Mouse (Mus musculus): ENCODE data around the gene Il4i1.

GRCm38 (mm10) chr7:44845006-44845405, 28.8 kb downstream of the Il4i1 start:
- TF ChIP-seq CTCF (IDR thresholded peaks at IDR 0.05; ENCODE audit: borderline replicate concordance, control insufficient read depth, extremely low read depth, insufficient read depth, low read length, poor library complexity) = no peak
- TF ChIP-seq POLR2A (IDR thresholded peaks at IDR 0.05; ENCODE audit: control insufficient read depth, extremely low read depth, insufficient read depth, low read length, poor library complexity) = no peak
